Mouse (Mus musculus): Measurements from ENCODE around the gene Ptn. TPM values are rescaled to one million over a fixed set of nuclear protein-coding genes. Genes with fewer than 3 reads are reported as not detected.

The Ptn gene
- polyA plus RNA-seq (2012; rRNA removed): 195 and 216 TPM in 2 replicates

DNA sequence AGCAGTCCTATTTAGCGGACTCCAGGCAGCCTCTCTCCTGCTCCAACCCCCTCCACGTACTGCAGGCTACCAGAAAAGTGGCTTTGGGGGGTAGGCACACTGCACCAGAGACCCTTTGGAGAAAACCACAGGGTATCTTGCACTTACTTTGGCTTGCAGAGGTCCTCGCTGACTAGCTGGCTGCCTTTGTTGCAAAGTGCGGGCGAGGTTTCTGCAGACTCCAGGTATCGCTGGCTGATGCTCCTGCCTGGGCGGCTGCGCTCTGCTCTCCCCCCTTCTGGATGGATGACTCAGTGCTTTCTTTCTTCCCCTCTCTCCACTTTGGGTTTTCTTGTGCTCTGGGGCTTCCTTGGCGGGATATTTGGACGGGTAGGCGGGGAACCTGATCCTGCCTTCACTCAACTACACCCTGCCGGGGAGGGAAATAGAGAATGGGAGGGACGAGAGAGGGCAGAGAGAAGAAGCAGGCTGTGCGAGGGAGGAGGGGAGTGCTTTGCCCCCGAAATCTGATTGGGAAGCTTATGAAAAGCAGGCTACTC lies at the start of gene Ptn:
Gene Ptn (minus strand): TSS at position 474 of the 539 bp plus-strand sequence.
- H3K27ac ChIP-seq (ENCODE audit: insufficient read depth, low read length): 0 out of 2 replicates have a peak within 1 kb of the TSS, but pooled peaks have one; percentile 10
- no peaks in the 10 kb centered on the region for H3K27me3 ChIP-seq (ENCODE audit: control insufficient read depth, insufficient read depth, low read length)
- no peaks in the 10 kb centered on the region; the same call in 1 of the 2 replicates for H3K4me1 ChIP-seq (ENCODE audit: control insufficient read depth, insufficient read depth, low read length)
- 0% methylated on average over 15 of the region's 15 CpGs for WGBS
- DNase-seq: peak; percentile 46 to 63
- peak within 1 kb of the TSS; percentile 62 for H3K4me3 ChIP-seq (replicated peaks; ENCODE audit: insufficient read depth, low read depth, low read length)
- TF ChIP-seq POLR2A (IDR thresholded peaks at IDR 0.05; ENCODE audit: borderline replicate concordance, insufficient read depth, low read length) (0 out of 2 replicates have a peak, but pooled peaks have one; percentile 13), CTCF (IDR thresholded peaks at IDR 0.05; ENCODE audit: borderline replicate concordance, insufficient read depth, low read depth, low read length) (no peak)

- 78% methylated on average over 3 of the region's 3 CpGs for whole genome bisulfite sequencing
- no peak for DNase-seq
- H3K4me3 ChIP-seq (replicated peaks; ENCODE audit: insufficient read depth, low read depth, low read length): no peak overlapping the region
- peaks cover 4% of the 10 kb centered on the region; the same call in 1 of the 2 replicates for H3K4me1 ChIP-seq (ENCODE audit: control insufficient read depth, insufficient read depth, low read length)
- H3K27me3 ChIP-seq (ENCODE audit: control insufficient read depth, insufficient read depth, low read length): no peaks in the 10 kb centered on the region
- no peak for TF ChIP-seq CTCF (IDR thresholded peaks at IDR 0.05; ENCODE audit: borderline replicate concordance, insufficient read depth, low read depth, low read length)
- no peak for TF ChIP-seq POLR2A (IDR thresholded peaks at IDR 0.05; ENCODE audit: borderline replicate concordance, insufficient read depth, low read length)
- 0 out of 2 replicates have a peak overlapping the region, but pooled peaks have one; percentile 35 for H3K27ac ChIP-seq (ENCODE audit: insufficient read depth, low read length)
These were observed 48.4 kb upstream of the Ptn start for GRCm38 (mm10) chr6:36858258-36859041.

GRCm38 (mm10) chr6:36857627-36858257 lies 47.7 kb upstream of the Ptn start:
- DNase-seq: no peak
- Histone ChIP-seq H3K27me3 (ENCODE audit: control insufficient read depth, insufficient read depth, low read length) (no peaks in the 10 kb centered on the region), H3K27ac (ENCODE audit: insufficient read depth, low read length) (no peak overlapping the region), H3K4me1 (ENCODE audit: control insufficient read depth, insufficient read depth, low read length) (peaks cover 4% of the 10 kb centered on the region; the same call in 1 of the 2 replicates), H3K4me3 (replicated peaks; ENCODE audit: insufficient read depth, low read depth, low read length) (no peak overlapping the region)
- TF ChIP-seq CTCF (IDR thresholded peaks at IDR 0.05; ENCODE audit: borderline replicate concordance, insufficient read depth, low read depth, low read length): no peak
- TF ChIP-seq POLR2A (IDR thresholded peaks at IDR 0.05; ENCODE audit: borderline replicate concordance, insufficient read depth, low read length): no peak
- 64% methylated on average over 6 of the region's 6 CpGs for WGBS

GRCm38 (mm10) chr6:36850422-36851129 lies 40.6 kb upstream of the Ptn start:
- TF ChIP-seq POLR2A (IDR thresholded peaks at IDR 0.05; ENCODE audit: borderline replicate concordance, insufficient read depth, low read length) (no peak), CTCF (IDR thresholded peaks at IDR 0.05; ENCODE audit: borderline replicate concordance, insufficient read depth, low read depth, low read length) (no peak)
- Histone ChIP-seq H3K27me3 (ENCODE audit: control insufficient read depth, insufficient read depth, low read length) (no peaks in the 10 kb centered on the region), H3K4me1 (ENCODE audit: control insufficient read depth, insufficient read depth, low read length) (peaks cover 7% of the 10 kb centered on the region), H3K27ac (ENCODE audit: insufficient read depth, low read length) (no peak overlapping the region), H3K4me3 (replicated peaks; ENCODE audit: insufficient read depth, low read depth, low read length) (no peak overlapping the region)
- 34% methylated on average over 7 of the region's 7 CpGs for WGBS
- DNase-seq: peak; percentile 78

- 63% methylated on average over 1 of the region's 1 CpGs for WGBS
- TF ChIP-seq CTCF (IDR thresholded peaks at IDR 0.05; ENCODE audit: borderline replicate concordance, insufficient read depth, low read depth, low read length): no peak
- no peak for TF ChIP-seq POLR2A (IDR thresholded peaks at IDR 0.05; ENCODE audit: borderline replicate concordance, insufficient read depth, low read length)
- H3K4me3 ChIP-seq (replicated peaks; ENCODE audit: insufficient read depth, low read depth, low read length): no peak overlapping the region
- H3K27me3 ChIP-seq (ENCODE audit: control insufficient read depth, insufficient read depth, low read length): no peaks in the 10 kb centered on the region
- H3K4me1 ChIP-seq (ENCODE audit: control insufficient read depth, insufficient read depth, low read length): peaks cover 15% of the 10 kb centered on the region
- no peak overlapping the region for H3K27ac ChIP-seq (ENCODE audit: insufficient read depth, low read length)
- DNase-seq: peak; percentile 26 to 52
These were observed 35.3 kb upstream of the Ptn start for GRCm38 (mm10) chr6:36845288-36845687.

DNA sequence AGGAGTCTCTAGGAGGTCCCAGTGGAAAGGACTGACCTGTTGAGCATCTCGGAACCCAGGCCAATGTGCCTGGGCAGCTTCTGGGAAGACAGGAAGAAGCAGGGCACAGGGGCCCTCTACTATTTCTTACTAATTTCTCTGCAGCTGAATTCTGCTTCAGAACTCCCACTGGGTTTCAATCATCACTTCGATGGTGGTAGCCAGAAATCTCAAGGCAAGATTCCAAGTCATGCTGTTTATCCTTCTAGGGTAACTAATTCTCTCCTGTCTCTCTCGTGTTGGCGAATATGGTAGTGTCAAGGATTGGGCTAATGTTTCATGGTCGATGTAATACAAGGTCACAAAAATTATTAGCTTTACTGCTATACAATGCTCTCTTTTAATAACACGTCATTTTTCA lies 34.2 kb upstream of the Ptn start:
- no peak overlapping the region for H3K27ac ChIP-seq (ENCODE audit: insufficient read depth, low read length)
- H3K4me3 ChIP-seq (replicated peaks; ENCODE audit: insufficient read depth, low read depth, low read length): no peak overlapping the region
- TF ChIP-seq POLR2A (IDR thresholded peaks at IDR 0.05; ENCODE audit: borderline replicate concordance, insufficient read depth, low read length) (no peak), CTCF (IDR thresholded peaks at IDR 0.05; ENCODE audit: borderline replicate concordance, insufficient read depth, low read depth, low read length) (no peak)
- no peaks in the 10 kb centered on the region for H3K27me3 ChIP-seq (ENCODE audit: control insufficient read depth, insufficient read depth, low read length)
- peak; percentile 58 to 90 for DNase-seq
- H3K4me1 ChIP-seq (ENCODE audit: control insufficient read depth, insufficient read depth, low read length): peaks cover 15% of the 10 kb centered on the region
- WGBS: 5% methylated on average over 6 of the region's 6 CpGs

- 81% methylated on average over 3 of the region's 3 CpGs for WGBS
- Histone ChIP-seq H3K27ac (ENCODE audit: insufficient read depth, low read length) (no peak overlapping the region), H3K4me3 (replicated peaks; ENCODE audit: insufficient read depth, low read depth, low read length) (no peak overlapping the region), H3K4me1 (ENCODE audit: control insufficient read depth, insufficient read depth, low read length) (peaks cover 10% of the 10 kb centered on the region; the same call in 1 of the 2 replicates), H3K27me3 (ENCODE audit: control insufficient read depth, insufficient read depth, low read length) (no peaks in the 10 kb centered on the region; the same call in 1 of the 2 replicates)
- TF ChIP-seq POLR2A (IDR thresholded peaks at IDR 0.05; ENCODE audit: borderline replicate concordance, insufficient read depth, low read length) (no peak), CTCF (IDR thresholded peaks at IDR 0.05; ENCODE audit: borderline replicate concordance, insufficient read depth, low read depth, low read length) (no peak)
- no peak for DNase-seq
These were observed 33.0 kb upstream of the Ptn start for GRCm38 (mm10) chr6:36843031-36843488.
